Mouse (Mus musculus) testis, adult 2 months (tissue): ENCODE results near the gene Aim2.

Experiments used
- CTCF ChIP-seq: fragments of 200-500 bp; IDR thresholded peaks from 2 replicates; pipeline ENCODE4 v1.5.1; 2012; ENCODE audit warnings: low read depth, mild to moderate bottlenecking, inconsistent platforms, low read length, moderate library complexity; ENCODE audit not compliant: control insufficient read depth, insufficient read depth, insufficient replicate concordance
- POLR2A ChIP-seq: fragments of 200-500 bp; IDR thresholded peaks from 2 replicates; pipeline ENCODE4 v1.6.1; 2012; ENCODE audit warnings: low read depth, mild to moderate bottlenecking, inconsistent platforms, low read length, moderate library complexity; ENCODE audit not compliant: control insufficient read depth

- TF ChIP-seq CTCF (no peak), POLR2A (no peak)
Measured at GRCm38 (mm10) chr1:173418516-173418915, 67.8 kb downstream of the Aim2 start.
